Mouse (Mus musculus) embryonic facial prominence, embryonic 13.5 days (tissue): ENCODE measurements at regions not wholly inside any gene's neighbourhood (a gene's known extent, or its start where the extent isn't known, plus 50 kb on each side); places are given as distances from the start of the nearest gene placed in this dataset.
"Not testable (repeated sequence)": the region's sequence is repeated elsewhere in the genome, so short reads cannot be mapped to it uniquely, and the experiment has no call there.

Source experiments
- ATAC-seq: fragments of 200-750 bp; cut with Nextera tagmentation; 2 replicates; pipeline ENCODE4 v1.8.0; 2017; ENCODE audit warnings: low read depth; ENCODE audit not compliant: insufficient number of reproducible peaks, insufficient read depth, low FRiP score, low TSS enrichment
- H3K27ac ChIP-seq: fragments of 300-500 bp; sonication (generic); 2 replicates; pipeline ENCODE4 v1.5.1; 2015; ENCODE audit warnings: moderate library complexity, mild to moderate bottlenecking, inconsistent platforms
- H3K27me3 ChIP-seq: fragments of 300-500 bp; sonication (generic); 2 replicates; pipeline ENCODE4 v1.6.1; 2015; ENCODE audit warnings: mild to moderate bottlenecking, inconsistent platforms
- H3K36me3 ChIP-seq: fragments of 300-500 bp; sonication (generic); 2 replicates; pipeline ENCODE4 v1.6.1; 2015; ENCODE audit warnings: mild to moderate bottlenecking, inconsistent platforms
- H3K4me1 ChIP-seq: fragments of 300-500 bp; sonication (generic); 2 replicates; pipeline ENCODE4 v1.6.1; 2015; ENCODE audit warnings: inconsistent platforms
- H3K4me2 ChIP-seq: fragments of 300-500 bp; sonication (generic); 2 replicates; pipeline ENCODE4 v1.6.1; 2015; ENCODE audit warnings: moderate library complexity, mild to moderate bottlenecking, inconsistent platforms
- H3K4me3 ChIP-seq: fragments of 300-500 bp; sonication (generic); 2 replicates; pipeline ENCODE4 v1.5.1; 2015; ENCODE audit warnings: mild to moderate bottlenecking, inconsistent platforms
- H3K9ac ChIP-seq: fragments of 300-500 bp; sonication (generic); 2 replicates; pipeline ENCODE4 v1.6.1; 2015; ENCODE audit warnings: mild to moderate bottlenecking, inconsistent platforms
- H3K9me3 ChIP-seq: fragments of 300-500 bp; sonication (generic); 2 replicates; pipeline ENCODE4 v1.6.1; 2016; ENCODE audit warnings: inconsistent platforms
- WGBS: fragments of 180-500 bp; shearing (Covaris S2); methylation state at CpG from one replicate; pipeline ENCODE4 v1.1.7; 2015; ENCODE audit warnings: mixed read lengths; 5-methylcytosine and 5-hydroxymethylcytosine counted together

DNA sequence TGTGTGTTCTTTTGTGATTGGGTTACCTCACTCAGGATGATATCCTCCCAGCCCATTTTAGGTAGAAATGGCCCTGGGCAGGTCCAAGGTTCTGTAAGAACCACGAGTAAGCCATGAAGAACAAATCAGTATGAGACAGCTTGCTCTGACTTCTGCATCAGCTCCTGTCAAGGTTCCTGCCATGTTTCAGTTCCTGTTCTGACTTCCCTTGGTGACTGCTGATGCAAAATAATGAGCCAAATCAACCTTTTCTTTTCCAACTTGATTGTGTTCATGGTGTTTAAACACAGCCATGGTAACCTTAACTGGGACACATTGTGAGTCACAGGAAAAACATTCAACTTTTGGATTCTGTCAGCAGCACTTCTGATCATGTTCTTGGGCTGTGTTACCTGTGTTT lies 667.4 kb upstream of the Igfbp7 start:
- Histone ChIP-seq H3K27me3 (no peaks in the 10 kb centered on the region), H3K9me3 (no peaks in the 10 kb centered on the region), H3K9ac (no peak overlapping the region), H3K4me1 (no peaks in the 10 kb centered on the region), H3K27ac (no peak overlapping the region), H3K4me3 (no peak overlapping the region), H3K36me3 (no peaks in the 10 kb centered on the region), H3K4me2 (no peak overlapping the region)
- WGBS = 58% methylated on average over 1 of the region's 1 CpGs
- no peak for ATAC-seq

DNA sequence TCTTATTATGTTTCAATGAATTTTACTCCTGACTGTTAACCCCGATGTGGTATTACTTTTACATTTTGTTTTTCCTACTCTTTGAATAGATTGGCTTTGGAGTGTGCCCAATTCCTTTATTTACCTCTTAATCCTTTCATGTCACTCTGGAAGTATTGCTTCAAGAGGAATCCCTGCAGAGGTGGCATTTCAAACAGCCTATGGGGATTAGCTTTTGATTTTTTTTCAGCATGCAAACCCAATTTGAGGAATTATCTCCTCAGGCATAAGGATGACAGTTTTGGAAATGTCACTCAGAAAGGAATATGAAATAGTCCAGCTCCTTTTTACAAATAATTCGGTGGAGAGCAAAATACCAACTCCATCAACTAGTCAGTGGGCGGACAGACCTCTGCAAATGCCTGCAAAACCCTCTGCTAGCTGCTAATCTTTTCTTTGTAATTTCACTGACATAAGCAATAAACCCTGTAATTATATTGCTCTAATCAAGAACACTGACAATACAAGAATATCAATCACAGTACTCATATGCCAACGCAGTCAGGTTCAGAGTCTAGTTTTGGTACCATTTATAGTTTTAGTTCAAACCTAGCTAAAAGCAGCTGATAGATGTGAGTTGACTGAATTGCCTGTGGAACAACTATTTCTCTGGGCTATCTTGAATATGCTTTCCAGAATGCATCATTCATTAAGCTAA lies 624.9 kb upstream of the Igfbp7 start:
- Histone ChIP-seq H3K4me3 (no peak overlapping the region), H3K36me3 (no peaks in the 10 kb centered on the region), H3K9ac (no peak overlapping the region), H3K9me3 (no peaks in the 10 kb centered on the region), H3K27ac (no peak overlapping the region), H3K4me1 (no peaks in the 10 kb centered on the region), H3K27me3 (no peaks in the 10 kb centered on the region), H3K4me2 (no peak overlapping the region)
- WGBS = 63% methylated on average over 4 of the region's 4 CpGs
- ATAC-seq = no peak

DNA sequence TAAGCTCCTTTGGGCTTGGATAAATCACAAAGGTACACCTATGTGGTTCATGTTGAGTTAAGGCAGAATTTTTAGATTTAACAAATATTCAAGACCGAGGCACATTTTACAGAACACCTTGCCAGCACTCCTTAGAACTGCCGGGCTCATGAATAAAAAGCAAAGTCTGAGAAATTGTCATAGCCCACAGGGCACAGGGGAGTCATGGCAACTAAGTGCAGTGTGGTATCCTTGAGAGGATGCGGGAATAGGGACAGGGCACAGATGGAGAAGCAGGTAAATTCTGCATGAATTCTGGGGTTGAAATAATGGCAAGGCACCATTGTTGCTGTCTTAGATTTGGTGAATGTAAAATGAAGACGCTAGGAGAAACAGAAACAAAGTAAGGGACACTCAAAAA lies 609.7 kb upstream of the Igfbp7 start:
- Histone ChIP-seq H3K36me3 (no peaks in the 10 kb centered on the region), H3K27ac (no peak overlapping the region), H3K9ac (no peak overlapping the region), H3K27me3 (no peaks in the 10 kb centered on the region), H3K9me3 (no peaks in the 10 kb centered on the region), H3K4me1 (no peaks in the 10 kb centered on the region), H3K4me3 (no peak overlapping the region), H3K4me2 (no peak overlapping the region)
- WGBS = 82% methylated on average over 4 of the region's 4 CpGs
- no peak for ATAC-seq

DNA sequence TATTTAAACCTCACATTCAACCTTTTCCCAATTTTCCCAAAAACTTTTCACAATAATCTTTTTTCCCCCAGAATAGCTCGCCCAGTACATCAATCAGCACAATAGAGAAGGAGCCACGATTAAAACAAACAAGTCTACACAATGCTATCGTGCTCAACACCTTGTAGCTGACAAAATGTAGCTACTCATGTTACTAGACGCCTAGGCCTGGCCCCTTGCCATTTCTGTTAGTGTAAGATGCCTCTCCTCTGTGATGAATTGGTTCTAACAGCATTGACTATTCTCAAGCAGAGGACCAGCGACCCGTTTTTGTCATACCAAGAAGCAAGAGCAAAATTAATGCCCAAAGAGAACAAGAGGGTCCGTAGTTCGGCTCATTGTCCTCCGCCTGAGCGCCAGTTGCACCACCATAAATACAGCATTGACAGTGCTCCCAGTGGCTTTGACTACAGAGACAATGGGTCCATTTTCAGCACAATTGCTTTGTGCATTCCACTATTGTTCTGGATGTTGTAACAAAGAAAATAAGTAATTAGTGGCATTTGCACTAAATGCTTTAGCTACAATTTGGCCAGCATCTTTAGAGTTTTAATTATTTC lies 578.7 kb upstream of the Igfbp7 start:
- Histone ChIP-seq H3K4me2 (no peak overlapping the region), H3K4me3 (no peak overlapping the region), H3K27ac (no peak overlapping the region), H3K9ac (no peak overlapping the region), H3K4me1 (no peaks in the 10 kb centered on the region), H3K9me3 (no peaks in the 10 kb centered on the region), H3K36me3 (no peaks in the 10 kb centered on the region), H3K27me3 (no peaks in the 10 kb centered on the region)
- 79% methylated on average over 10 of the region's 10 CpGs for WGBS
- no peak for ATAC-seq

DNA sequence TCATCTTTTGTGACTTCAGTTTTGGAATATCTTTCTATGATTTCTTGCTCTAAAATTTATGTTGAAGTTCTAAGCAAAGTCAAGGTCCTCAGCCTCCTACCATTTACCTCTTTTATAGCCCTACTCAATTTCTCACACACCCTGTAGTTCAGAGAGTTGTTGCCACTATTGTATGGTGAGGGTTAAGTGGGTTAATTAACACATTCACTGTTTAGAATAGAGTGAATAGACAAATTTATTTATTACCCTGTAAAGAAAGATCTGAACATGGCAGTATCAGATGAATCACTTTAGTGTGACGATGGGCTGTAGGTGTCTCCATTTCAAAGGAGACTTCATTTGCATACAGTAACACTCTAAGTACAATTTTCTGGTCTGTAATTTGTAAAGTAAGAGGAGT lies 577.4 kb upstream of the Igfbp7 start:
- WGBS = 89% methylated on average over 1 of the region's 1 CpGs
- H3K27me3 ChIP-seq = no peaks in the 10 kb centered on the region
- H3K9ac ChIP-seq = no peak overlapping the region

DNA sequence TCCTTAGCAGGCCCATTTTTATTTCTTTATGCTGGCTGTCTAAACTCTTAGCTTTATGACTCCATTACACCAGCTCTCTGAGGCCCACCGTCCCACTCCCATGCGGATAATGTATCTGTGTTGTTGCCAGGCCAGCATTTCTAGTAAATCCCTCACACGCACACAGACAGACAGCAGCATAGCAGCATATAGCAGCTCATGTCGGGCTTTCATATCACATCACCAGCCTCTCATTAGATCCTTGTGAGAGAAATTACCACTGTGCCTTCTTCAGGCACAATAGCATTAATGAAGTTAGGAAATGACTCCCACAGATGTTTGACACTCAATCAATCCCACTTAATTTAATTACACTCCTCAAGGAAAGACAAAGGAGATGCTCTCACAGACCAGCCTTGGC lies 532.2 kb upstream of the Igfbp7 start:
- H3K27me3 ChIP-seq, H3K4me2 ChIP-seq, H3K4me3 ChIP-seq, H3K36me3 ChIP-seq, H3K9me3 ChIP-seq, ATAC-seq, H3K4me1 ChIP-seq, H3K27ac ChIP-seq, H3K9ac ChIP-seq: not testable (repeated sequence)
- WGBS = 78% methylated on average over 4 of the region's 4 CpGs

More for the DNA sequence above, 577.4 kb upstream of the Igfbp7 start:
- H3K4me1 ChIP-seq = no peaks in the 10 kb centered on the region
- H3K4me2 ChIP-seq = no peak overlapping the region
- H3K27ac ChIP-seq = no peak overlapping the region
- H3K36me3 ChIP-seq = no peaks in the 10 kb centered on the region
- H3K4me3 ChIP-seq = no peak overlapping the region
- H3K9me3 ChIP-seq = no peaks in the 10 kb centered on the region
- ATAC-seq = no peak

DNA sequence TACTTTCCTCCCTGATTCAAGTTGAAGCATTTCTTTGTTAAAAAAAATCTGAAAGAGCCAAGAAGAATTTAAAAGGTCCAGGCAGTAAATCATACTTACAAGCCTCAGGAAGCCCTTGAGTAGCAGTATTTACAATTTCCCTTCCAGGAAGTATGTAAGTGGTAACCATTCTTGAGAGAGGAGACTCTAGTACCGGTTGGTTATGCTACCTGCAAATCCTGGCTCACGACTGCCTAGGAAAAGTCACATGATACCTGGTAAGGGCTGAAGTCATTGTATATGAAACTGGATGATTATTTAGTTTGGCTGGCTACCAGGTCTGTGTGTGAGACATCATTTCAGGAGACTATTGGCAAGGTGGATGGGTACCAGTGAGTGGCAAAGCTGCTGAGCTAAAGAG lies 524.0 kb upstream of the Igfbp7 start:
- no peaks in the 10 kb centered on the region for H3K36me3 ChIP-seq
- 70% methylated on average over 2 of the region's 2 CpGs for WGBS

DNA sequence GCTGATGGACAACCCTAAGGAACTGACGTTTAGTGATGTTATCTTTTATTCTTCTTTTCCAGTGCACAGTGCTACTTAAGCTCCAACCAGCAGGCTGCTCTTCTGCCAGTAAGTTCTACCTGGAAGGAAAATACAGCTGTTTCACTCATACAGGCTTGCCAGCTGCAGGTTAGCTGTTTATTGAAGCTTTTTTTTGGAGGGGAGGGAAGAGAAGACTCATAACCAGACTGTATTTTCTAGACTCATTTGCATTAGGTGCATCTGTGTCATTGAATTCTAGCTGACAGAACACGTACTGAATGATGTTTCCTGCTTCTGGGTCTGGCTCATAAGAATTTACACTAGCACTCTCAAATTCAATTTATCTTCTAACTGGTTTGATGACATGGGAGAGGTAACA lies 513.3 kb upstream of the Igfbp7 start:
- Histone ChIP-seq H3K4me3 (no peak overlapping the region), H3K9ac (no peak overlapping the region), H3K4me1 (no peaks in the 10 kb centered on the region), H3K36me3 (no peaks in the 10 kb centered on the region), H3K9me3 (no peaks in the 10 kb centered on the region), H3K27me3 (no peaks in the 10 kb centered on the region), H3K27ac (no peak overlapping the region), H3K4me2 (no peak overlapping the region)
- no peak for ATAC-seq
- 58% methylated on average over 2 of the region's 2 CpGs for WGBS

More for the DNA sequence above, 524.0 kb upstream of the Igfbp7 start:
- H3K4me2 ChIP-seq = no peak overlapping the region
- H3K4me1 ChIP-seq = no peaks in the 10 kb centered on the region
- no peaks in the 10 kb centered on the region for H3K27me3 ChIP-seq
- ATAC-seq = no peak
- no peak overlapping the region for H3K4me3 ChIP-seq
- H3K9me3 ChIP-seq = no peaks in the 10 kb centered on the region
- H3K27ac ChIP-seq = no peak overlapping the region
- H3K9ac ChIP-seq = no peak overlapping the region

DNA sequence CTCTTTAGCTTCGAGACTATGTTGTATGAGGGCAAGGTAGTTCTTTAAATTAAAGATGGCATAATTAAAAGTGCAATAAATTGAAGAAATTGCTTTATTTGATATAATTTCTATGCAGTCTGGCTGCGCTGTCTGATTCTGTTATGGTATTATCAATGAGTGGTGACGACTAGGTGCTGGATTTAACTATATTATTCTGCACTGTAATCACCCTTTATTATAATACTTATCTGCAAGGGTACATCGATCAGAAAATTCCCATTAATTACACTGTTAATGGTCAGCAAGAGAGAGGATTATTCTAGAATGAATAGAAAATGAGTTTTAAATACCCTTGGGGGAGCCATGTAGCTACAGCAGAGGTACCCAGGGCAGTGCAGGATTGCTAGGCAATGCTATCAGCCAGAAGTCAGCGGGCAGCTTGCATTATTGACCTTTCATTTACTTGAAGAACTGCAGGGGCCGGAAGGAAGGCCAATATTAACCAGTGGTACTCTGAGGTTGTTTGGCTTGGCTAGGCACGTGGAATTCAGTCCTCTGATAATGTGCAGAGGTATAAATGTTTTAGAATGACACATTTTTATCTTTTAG lies 509.3 kb upstream of the Igfbp7 start:
- ATAC-seq = no peak
- Histone ChIP-seq H3K4me2 (no peak overlapping the region), H3K27me3 (no peaks in the 10 kb centered on the region), H3K9ac (no peak overlapping the region), H3K9me3 (no peaks in the 10 kb centered on the region), H3K4me3 (no peak overlapping the region), H3K36me3 (no peaks in the 10 kb centered on the region), H3K4me1 (no peaks in the 10 kb centered on the region), H3K27ac (no peak overlapping the region)
- 72% methylated on average over 7 of the region's 7 CpGs for WGBS

DNA sequence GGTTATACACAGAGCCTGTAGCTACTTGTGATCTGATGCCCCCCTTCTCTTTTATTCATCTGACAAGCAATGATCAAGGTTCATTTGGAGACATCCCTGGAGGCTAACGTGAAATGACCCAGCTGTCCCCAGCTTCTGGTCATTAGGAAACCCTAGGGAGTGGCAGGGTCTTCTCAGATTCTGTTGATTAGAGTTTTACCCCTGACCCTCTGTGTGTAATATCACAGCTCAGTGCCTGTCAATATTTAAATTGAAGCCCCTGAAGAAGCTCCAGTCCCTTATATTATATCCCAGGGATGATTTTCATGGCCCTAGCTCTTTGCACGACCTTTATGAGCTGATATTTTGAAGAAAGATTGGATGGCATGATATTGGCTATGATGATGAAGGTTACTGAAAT lies 508.5 kb upstream of the Igfbp7 start:
- Histone ChIP-seq H3K9ac (no peak overlapping the region), H3K4me1 (no peaks in the 10 kb centered on the region), H3K27ac (no peak overlapping the region), H3K9me3 (no peaks in the 10 kb centered on the region), H3K27me3 (no peaks in the 10 kb centered on the region), H3K4me2 (no peak overlapping the region), H3K4me3 (no peak overlapping the region), H3K36me3 (no peaks in the 10 kb centered on the region)
- no peak for ATAC-seq
- 64% methylated on average over 2 of the region's 2 CpGs for WGBS

DNA sequence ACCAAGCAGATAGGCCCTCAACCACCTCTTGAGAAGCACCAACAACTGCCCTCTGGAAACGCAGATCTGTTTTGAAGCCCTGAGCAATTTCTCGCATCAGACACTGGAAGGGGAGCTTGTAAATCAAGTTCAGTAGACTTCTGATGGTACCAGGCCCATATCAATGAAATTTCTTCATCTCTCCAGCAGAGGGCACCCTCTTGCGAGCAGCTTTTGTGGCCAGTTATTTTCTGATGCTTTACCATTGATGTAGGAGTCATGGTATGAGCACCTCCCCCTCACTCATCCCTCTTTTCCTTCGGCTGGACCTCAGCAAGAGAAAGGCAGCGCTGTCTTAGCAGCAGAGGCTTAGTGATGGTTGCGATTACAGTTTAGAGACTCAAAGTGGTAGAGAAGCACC lies 501.4 kb upstream of the Igfbp7 start:
- Histone ChIP-seq H3K27ac (no peak overlapping the region), H3K4me3 (no peak overlapping the region), H3K4me1 (no peaks in the 10 kb centered on the region), H3K9me3 (no peaks in the 10 kb centered on the region), H3K4me2 (no peak overlapping the region), H3K27me3 (no peaks in the 10 kb centered on the region), H3K36me3 (no peaks in the 10 kb centered on the region), H3K9ac (no peak overlapping the region)
- WGBS = 48% methylated on average over 6 of the region's 6 CpGs
- no peak for ATAC-seq

DNA sequence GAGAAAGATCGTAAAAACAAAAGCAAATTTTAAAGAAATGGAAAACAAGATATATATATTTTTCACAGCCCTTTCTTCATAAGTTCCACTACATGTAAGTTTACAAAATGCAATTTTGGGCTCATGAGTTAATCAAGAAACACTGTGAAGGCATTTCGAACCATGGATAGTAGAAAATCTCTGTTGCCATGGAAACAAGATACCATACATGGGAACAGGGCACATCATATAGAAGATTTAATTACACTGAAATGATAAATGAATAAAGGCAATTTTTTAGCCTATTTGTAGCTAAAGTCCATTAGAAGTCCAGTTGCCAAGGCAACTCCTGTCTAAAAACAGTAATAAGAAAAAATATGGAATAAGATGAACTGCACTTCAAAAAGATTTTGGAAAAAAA lies 484.2 kb upstream of the Igfbp7 start:
- H3K9ac ChIP-seq, H3K27ac ChIP-seq, H3K4me3 ChIP-seq, H3K4me1 ChIP-seq, H3K4me2 ChIP-seq, ATAC-seq, H3K9me3 ChIP-seq, H3K27me3 ChIP-seq, H3K36me3 ChIP-seq: not testable (repeated sequence)
- 87% methylated on average over 2 of the region's 2 CpGs for WGBS
